Mouse (Mus musculus) adrenal gland, postnatal 14 days (tissue): ENCODE data around the gene Cdc42ep2. TPM values are rescaled to one million over a fixed set of nuclear protein-coding genes. Genes with fewer than 3 reads are reported as not detected.
A peak's percentile ranks its signal among the peaks of the same experiment; 100 is the strongest.
"Not testable (repeated sequence)": the region's sequence is repeated elsewhere in the genome, so short reads cannot be mapped to it uniquely, and the experiment has no call there.

ENCODE experiments used
- DNase-seq: peaks from one replicate; pipeline ENCODE4 v3.0.0; 2021; ENCODE audit warnings: mixed read lengths
- total RNA-seq: library from RNA; stranded (reverse); gene quantifications from 2 replicates; pipeline ENCODE4 v1.2.3, GENCODE M21; 2021

Cdc42ep2 gene
- total RNA-seq, 1 experiment from 2014 or later, result 9.6 TPM

- DNase-seq, result peak; percentile 100
Measured at GRCm38 (mm10) chr19:5912103-5913006, 12.3 kb downstream of the Cdc42ep2 start.

DNA sequence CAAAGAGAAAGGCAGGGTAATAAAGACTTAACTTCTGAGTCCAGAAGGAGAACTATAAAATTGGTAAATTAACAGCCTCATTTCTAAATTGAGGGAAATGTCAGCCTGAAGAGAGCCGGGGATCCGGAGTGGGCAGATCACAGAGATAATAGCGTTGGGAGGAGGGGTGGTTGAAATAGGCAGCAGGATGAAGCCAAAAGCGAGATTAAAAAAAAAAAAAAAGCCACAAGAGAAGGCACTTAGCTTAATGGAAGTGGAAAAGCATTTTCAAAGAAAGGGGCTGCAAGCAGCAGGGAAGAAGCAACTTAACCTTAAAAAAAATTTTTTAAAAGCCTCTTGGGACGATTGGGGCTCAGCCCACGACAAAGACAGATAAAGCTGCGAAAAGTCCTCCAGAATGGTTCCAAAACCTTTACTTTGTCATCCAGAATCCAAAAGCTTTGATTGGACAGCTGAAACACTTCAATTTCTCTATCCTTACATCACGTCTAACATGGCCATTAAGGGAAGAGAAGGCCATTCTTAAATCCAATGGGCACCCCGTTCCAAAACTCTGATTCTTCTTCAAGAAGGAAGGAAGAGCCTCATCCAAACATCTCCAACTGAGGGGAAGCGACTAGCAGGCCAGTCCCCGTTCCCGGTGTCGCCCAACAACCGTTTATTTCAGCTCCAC lies 13.1 kb downstream of the Cdc42ep2 start:
- no peak for DNase-seq

- DNase-seq, result no peak
Measured at GRCm38 (mm10) chr19:5910221-5910620, 14.4 kb downstream of the Cdc42ep2 start.

DNA sequence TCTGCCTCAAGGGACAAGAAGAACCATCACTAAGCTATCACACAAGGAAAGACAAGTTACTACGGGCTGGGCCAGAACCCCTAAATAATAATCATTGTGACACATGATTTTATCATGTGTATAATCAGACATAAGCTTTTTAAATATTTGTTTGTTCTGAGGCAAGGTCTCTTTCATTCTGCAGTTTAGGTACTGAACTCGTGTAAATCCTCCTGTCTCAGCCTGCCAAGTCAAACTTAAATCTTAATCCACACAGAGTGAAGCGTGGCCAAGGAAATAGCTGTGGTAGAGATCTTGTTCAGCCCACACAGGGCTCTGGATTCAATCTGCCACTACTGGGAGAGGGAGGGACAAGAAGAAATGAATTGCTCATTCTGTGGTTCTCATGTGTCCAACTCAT lies 17.3 kb downstream of the Cdc42ep2 start:
- no peak for DNase-seq

GRCm38 (mm10) chr19:5894002-5894678 lies 30.5 kb downstream of the Cdc42ep2 start, which contains the start of gene Tigd3:
Gene Tigd3, minus strand, starts transcription at chr19:5894149.
- DNase-seq, result peak; percentile 96

DNA sequence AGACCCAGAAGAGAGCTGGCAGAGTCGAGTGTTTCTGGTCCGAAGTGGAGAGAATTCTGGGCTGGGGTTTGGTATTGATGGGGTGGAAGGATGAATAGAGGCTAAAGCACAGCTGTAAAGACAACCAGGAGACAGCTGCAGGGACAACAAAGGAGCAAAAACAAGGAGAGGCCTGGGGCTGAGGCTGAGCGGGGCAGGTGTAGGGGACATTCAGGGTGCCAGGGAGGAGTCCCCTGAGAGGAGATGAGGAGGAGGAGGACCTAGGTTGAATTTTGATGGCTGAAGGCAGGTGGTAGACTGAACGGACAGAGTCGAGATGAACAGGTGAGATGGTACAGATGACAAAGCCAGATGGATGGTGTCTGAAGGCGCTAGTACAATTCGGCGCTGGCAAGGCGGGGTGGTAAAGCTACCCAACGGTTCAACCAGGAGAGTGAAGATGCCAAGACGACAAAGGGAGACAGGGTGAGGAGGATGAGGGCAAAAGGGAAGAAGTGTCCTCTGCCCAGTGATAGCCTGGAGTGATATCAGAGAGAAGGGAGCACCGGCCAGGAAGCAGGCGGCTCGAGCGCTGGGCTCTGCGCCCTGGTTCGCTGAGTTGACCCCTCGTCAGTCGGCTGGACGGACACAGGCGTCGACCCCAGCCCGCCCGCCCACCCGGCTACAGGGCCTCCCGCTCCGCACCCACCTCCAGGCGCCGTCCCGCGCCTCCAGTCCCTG lies 31.2 kb downstream of the Cdc42ep2 start:
- DNase-seq, result no peak

GRCm38 (mm10) chr19:5892735-5893134 lies 31.9 kb downstream of the Cdc42ep2 start:
- DNase-seq, result no peak

DNA sequence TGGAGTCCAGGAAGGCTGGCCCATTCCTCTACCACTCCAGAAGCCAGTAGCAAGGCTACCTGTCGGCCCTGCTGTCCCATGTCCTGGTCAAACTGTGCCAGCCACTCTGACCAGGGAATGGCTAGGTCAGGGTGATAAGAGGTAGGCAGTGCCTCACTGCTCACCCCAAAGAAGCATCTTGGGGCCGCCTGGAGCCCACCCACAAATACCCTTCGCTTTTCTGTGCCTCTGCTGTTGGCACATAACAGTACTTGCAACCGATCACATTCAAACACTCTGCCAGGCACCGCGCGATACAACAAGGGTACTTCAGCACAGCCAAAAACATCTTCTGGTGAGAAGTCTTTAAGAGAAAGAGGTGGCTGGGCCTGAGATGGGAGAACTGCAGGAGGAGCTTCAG lies 32.4 kb downstream of the Cdc42ep2 start:
- DNase-seq, result no peak

DNA sequence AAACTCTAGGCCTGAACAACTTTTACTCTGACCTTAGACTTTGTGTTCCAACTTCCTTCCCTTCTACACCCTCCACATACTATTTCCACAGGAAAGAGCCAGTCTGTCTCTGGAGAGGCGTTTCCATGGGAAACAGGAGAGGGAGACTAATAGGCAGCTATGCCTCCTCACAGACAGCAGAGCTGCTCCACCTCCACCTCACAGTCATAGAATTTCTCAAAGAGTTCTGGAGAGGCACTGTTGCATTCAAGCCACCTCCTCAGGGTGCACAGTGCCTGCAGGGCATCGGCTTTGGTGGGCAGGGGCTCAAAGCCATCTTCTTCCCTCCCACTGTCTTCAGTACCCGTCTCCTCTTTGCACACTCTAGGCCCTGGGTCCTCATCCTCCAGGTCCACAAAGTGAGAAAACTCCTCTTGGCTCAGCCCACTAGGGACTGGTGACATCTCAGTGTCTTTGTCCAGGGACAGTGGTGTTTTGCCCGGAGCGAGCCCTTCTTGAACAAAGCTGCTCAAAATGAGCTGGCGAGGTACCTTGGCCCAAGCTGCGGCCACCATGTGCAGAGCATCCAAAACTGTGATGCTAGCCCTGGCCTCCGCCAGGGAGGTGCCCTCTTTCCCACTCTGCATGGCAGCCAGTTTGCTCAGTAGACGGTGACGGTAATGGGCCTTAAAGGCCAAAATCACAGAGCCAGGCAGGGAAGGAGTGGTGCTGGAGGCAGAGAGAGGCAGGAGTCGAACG lies 32.9 kb downstream of the Cdc42ep2 start:
- peak; percentile 11 for DNase-seq

DNA sequence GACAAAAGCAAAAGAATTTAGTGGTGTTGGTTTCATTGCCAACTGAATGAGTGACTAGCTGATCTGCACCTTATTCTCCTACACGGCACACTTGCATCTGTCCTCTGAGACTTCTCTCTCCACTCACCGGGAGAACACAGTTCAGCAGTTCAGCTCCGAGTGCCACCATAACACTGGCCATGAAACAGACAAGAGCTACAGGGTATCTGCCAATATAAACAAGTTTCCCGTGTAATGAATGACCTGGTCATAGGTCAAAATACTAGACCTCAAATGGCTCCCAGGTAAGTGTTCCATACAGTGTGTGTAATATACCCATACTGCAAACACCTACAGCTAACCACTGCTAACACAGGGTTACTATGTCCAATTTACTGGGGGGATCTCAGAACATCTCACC lies 35.4 kb downstream of the Cdc42ep2 start:
- DNase-seq, result no peak

DNA sequence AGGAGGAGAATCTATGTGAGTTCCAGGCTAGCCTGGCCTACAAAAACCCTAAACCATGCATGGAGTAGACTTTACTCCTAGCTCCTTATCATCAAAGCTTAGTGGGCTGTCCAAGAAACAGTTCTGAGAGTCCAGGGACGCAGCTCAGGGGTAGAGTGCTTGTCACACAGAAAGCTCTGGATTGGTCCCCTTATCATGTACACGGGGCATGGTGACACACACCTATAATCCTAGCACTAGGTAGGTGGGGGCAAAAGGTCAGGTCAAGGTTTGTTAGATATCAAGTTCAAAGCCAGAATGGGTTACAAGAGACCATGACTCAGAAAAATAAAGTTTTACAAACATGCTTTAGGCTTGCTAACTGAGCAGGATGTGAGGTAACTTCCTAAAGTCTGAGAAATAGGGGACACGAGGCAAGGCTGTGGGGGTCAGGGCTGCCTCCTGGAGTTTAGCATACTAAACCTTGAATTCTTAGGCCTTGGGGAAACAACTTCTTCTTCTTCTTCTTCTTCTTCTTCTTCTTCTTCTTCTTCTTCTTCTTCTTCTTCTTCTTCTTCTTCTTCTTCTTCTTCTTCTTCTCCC lies 37.3 kb downstream of the Cdc42ep2 start:
- no peak for DNase-seq

GRCm38 (mm10) chr19:5885838-5886237 lies 38.8 kb downstream of the Cdc42ep2 start:
- peak; percentile 46 for DNase-seq

DNA sequence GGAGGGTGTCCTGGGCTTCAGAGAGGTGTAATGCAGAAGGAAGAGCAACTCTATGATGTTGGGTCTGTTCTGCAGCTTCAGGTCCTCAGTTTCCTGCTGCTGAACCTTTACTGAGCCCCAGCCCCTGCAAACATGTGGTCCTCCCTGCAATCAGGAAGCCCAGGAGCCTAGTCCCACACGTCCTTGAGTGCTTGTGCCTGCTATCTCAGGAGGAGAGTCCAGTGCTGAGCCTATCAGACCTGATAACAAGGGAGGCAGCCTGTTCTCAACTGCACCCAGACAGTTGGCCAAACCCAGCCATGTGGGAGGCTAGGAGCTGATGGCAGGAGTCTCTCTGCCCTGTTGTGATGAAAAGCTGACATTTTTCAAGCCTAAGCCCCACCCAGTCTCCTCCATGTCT lies 40.7 kb downstream of the Cdc42ep2 start:
- DNase-seq, result no peak

DNA sequence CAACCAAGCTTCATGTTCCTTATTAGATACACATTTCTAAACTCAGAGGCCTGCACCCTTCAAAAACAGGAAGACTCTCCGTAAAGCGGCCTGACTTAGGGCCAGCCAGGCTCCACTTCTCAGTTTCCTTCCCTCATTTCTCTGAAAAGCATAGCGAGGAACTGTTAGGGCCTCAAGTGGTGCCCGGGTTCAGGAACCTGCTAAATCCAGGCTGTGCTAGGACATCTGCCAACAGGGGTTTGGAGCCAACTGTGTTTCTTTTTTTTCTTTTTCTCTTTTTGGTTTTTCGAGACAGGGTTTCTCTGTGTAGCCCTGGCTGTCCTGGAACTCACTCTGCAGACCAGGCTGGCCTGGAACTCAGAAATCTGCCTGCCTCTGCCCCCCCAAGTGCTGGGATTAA lies 42.5 kb downstream of the Cdc42ep2 start:
- not testable (repeated sequence) for DNase-seq

DNA sequence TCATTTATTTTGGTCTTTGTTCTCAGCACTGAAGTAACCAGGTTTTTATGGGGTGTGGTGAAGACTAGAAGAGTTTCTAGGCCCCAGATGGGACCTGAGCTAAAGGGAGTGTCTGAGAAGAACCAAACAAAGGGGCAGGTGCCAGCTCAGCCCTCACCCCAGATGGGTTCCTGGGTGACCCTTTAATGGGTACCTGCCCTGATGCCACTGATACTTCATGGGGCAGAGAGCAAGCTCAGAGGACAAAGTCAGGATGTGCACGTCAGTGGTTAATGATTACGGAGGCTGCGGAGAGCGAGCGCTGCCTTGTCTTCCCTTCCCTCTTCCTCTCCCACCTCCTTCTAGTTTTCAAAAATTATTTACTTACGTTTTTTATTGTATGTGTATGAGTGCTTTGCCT lies 43.5 kb downstream of the Cdc42ep2 start:
- DNase-seq, result no peak

GRCm38 (mm10) chr19:5879735-5880134 lies 44.9 kb downstream of the Cdc42ep2 start:
- DNase-seq, result no peak

DNA sequence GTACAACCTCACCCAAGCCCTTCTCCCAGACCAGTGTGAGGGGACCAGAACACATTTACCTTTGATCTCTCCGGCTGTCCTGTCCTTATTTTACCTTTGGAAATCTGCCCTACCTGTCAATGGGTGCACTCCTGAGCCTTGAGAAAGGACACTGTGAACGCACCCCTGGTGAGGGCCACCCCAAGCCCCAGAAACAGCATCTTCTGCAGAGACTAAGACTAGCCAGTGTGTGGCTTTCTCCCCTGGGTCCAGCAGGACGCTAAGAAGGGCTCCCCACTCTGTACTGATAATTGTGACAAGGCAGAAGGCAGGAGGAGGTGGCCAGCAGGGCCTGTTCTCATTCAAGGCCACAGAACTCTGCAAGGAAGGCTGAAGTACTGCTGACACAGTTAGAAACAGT lies 45.7 kb downstream of the Cdc42ep2 start:
- DNase-seq, result peak; percentile 55

GRCm38 (mm10) chr19:5878362-5878722 lies 46.3 kb downstream of the Cdc42ep2 start:
- DNase-seq, result peak; percentile 92

DNA sequence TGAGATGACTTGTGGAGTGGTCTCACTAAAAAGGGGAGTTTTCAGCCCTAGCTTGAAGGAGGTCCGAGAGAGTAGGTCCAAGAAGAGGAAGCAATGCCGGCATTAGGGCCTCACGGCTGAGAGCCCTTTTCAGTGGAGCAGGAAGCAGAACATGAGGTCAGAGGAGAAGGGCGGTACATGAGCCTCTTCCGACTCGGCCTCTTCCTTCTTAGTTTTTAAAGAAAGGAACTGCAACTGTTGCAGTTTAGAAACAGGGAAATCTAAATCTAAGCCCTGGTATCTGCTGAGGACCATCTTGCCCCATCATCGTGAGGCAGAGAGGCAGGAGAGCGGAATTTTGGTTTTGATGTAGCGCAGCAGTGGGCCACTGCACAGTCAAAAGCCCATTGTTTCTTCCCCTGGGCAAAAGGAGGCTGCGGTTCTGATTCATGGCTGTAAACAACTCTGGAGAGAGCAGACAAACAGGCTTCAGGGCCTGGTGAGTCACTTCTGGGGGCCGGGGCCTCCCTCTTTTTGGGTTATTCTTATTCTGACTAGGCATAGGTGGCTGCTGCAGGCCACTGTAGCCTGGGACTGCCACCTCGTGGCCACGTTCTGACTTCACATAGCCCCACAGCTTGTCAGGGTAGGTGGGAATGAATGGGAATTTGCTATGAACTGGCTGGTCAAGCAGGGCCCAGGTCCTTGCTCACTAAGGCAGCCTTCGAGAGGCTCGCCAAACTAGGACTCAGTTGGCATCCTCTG lies 46.8 kb downstream of the Cdc42ep2 start, which contains the start of gene Slc25a45:
Slc25a45 (plus strand) TSS at position 191 of the 744 bp plus-strand sequence.
- DNase-seq, result peak; percentile 91

DNA sequence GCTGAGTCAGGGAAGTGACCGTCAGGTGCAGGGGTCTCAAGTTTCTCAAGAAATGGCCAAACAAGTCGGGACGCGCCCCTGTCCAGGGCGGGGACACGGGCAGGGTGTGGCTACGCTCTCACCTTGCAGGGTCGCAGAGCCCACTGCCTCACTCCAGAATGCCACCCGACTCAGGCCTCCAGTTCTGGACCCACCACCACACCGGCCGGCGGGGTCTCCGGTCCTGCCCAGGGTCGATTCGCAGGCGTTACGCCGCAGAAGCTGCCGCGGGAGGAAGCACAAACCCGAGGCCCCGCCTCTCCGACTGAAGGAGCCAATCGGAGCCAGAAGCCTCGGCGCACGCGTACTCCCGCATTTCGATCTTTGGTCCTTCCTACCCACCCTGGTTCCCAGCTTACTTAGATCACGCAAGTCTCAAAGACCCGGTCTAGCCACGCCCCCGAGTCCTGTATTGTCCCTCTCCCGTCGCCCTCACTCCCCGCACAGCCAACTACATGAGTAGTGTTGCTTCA lies 49.6 kb downstream of the Cdc42ep2 start, which contains the start of gene Frmd8:
Frmd8 (minus strand) TSS at position 306 of the 512 bp plus-strand sequence.
- DNase-seq, result peak; percentile 96
